Mouse (Mus musculus) fat pad, adult 2 months (tissue): ENCODE measurements at regions not wholly inside any gene's neighbourhood (a gene's known extent, or its start where the extent isn't known, plus 50 kb on each side); places are given as distances from the start of the nearest gene placed in this dataset.
"Not testable (repeated sequence)": the region's sequence is repeated elsewhere in the genome, so short reads cannot be mapped to it uniquely, and the experiment has no call there.

ENCODE experiments used
- DNase-seq: peaks from one replicate; pipeline ENCODE4 v3.0.0-alpha.2; 2011; ENCODE audit warnings: low read depth, low spot score; ENCODE audit errors: extremely low read depth

GRCm38 (mm10) chr12:114909799-114910198 is 1137.7 kb upstream of the Zfp386 start:
- DNase-seq, result not testable (repeated sequence)

- not testable (repeated sequence) for DNase-seq
These were observed 1133.1 kb upstream of the Zfp386 start for GRCm38 (mm10) chr12:114914406-114914805.

GRCm38 (mm10) chr12:114927691-114928090 is 1119.8 kb upstream of the Zfp386 start:
- DNase-seq, result no peak

DNA sequence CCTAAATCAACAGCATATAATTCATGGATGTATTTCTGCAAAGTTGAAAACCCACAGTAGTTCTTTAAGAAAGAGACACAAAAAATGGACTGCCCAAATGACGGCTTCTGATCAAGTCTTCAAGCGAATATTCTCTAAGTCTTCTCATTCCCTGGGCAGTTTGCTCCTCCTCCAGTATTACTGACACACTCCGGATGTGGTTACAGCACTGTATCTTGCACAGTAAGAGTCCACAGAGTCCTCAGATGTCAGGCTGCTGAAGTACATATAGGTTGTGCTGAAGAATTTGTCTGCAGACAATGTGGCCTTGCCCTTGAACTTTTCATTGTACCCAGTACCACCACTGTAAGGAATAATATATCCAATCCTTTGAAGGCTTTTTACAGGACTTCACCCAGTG is 1115.4 kb upstream of the Zfp386 start:
- DNase-seq, result no peak

DNA sequence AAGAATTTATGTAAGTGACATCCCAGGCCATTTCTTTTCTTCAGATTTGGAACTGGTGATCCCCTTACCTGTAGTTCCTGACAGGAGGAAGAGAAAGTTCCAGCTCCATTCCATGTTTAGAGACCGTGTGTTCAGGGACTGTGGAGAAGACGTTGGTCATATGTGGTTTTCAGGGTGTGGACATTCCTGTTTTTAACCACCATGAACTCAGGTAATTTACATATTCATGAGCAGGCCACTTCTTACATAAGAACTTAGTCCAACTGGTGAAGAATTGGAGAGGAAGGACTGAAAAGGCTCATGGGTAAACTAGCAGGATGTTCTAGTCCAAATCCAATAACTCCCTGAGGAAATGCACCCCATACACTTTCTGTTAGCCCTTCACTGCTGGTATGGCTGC is 1114.9 kb upstream of the Zfp386 start:
- no peak for DNase-seq

GRCm38 (mm10) chr12:114936865-114937264 is 1110.7 kb upstream of the Zfp386 start:
- DNase-seq, result not testable (repeated sequence)

GRCm38 (mm10) chr12:114939576-114939975 is 1107.9 kb upstream of the Zfp386 start:
- DNase-seq, result no peak

GRCm38 (mm10) chr12:114962105-114962504 is 1085.4 kb upstream of the Zfp386 start:
- DNase-seq, result no peak

GRCm38 (mm10) chr12:114964251-114964650 is 1083.3 kb upstream of the Zfp386 start:
- DNase-seq, result not testable (repeated sequence)

GRCm38 (mm10) chr12:114981476-114982136 is 1065.9 kb upstream of the Zfp386 start:
- no peak for DNase-seq

DNA sequence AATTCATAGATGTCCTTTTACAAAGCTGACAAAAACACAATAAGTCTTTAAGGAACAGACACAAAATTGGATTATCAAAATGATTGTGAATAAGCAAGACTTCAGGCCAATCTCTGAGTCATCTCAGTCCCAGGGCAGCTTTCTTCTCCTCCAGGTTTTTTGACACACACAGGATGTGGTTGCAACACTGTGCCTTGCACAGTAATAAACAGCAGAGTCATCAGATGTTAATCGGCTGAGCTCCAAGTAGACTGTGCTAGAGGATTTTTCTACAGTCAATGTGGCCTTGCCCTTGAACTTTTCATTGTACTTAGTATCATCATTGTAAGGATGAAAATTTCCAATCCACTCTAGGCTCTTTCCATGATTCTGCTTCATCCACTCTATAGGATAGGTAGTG is 1056.6 kb upstream of the Zfp386 start:
- DNase-seq, result peak; percentile 7

- no peak for DNase-seq
These were observed 1050.7 kb upstream of the Zfp386 start for GRCm38 (mm10) chr12:114996817-114997216.

DNA sequence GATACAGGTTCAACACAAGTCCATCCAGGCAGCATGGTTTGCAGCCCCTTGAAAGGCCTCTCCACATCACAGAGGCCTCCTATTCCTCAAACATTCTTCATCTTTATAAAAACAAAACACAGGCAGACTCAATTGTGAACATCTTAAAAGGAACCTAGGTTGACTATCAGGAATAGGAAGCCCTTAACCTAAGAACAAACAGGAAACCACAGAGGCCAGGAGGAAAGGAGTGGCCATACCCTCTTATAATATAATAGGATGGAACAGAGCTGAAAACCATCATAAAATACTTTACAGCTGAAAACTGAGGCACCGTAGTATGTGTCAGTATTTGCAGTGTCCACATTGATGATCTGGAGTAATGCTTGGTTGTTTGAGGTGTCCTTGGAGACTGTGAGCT is 1044.4 kb upstream of the Zfp386 start:
- DNase-seq, result no peak

- no peak for DNase-seq
These were observed 1039.1 kb upstream of the Zfp386 start for GRCm38 (mm10) chr12:115008434-115008833.

- DNase-seq, result no peak
These were observed 1034.8 kb upstream of the Zfp386 start for GRCm38 (mm10) chr12:115012751-115013150.

GRCm38 (mm10) chr12:115023742-115024141 is 1023.8 kb upstream of the Zfp386 start:
- no peak for DNase-seq

DNA sequence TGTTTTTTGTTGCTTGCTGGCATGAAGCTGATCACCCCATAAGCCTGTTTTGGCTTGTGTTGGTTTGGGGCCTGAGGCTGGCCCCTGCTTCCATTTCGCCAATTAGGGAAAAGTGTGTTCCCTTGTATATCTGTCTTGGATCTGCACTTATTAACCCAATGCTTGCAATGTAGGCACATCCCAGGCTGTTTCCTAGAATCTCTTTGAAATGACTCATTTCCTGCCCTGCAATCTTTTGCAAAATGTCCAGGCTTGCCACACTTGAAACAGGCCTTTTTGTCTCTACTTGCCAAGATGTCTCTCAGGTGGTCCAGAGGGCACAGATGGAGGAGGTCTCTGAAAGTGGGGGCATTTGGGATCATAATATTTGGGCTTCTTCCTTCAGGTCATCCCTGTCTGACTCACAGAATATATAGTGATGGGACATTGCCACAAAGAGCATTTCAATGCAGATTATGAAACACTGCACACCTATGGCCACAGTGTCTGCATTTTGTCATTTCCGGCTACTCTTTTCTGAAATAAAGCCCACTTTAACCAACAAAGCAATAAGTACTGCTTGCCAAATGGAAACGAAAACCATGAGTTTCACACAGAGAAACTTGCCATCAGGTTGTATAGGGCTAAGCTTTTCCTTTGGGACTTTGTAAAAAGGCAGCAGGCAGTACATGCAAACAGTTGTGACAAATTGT is 1012.9 kb upstream of the Zfp386 start:
- DNase-seq, result peak; percentile 30

GRCm38 (mm10) chr12:115055080-115055479 is 992.4 kb upstream of the Zfp386 start:
- no peak for DNase-seq

GRCm38 (mm10) chr12:115059954-115060353 is 987.6 kb upstream of the Zfp386 start:
- DNase-seq, result not testable (repeated sequence)

- no peak for DNase-seq
These were observed 980.3 kb upstream of the Zfp386 start for GRCm38 (mm10) chr12:115067251-115067650.

DNA sequence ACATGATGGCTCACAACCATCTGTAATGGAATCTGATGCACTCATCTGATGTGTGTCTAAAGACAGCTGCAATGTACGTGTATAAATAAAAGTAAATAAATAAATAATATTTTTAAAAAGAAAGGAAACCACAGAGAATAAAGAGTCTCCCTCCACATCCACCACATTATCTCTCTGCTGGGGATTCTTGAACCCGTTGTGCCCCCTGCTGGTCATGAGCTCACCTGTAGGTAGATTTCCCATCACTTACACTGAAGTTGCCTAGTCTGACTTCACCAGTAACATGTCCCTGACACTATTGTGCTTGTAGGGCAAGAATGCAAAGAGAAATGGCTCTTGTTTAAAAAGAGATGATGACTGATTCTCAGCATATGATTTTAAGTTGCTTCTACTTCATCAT is 956.1 kb upstream of the Zfp386 start:
- DNase-seq, result not testable (repeated sequence)

DNA sequence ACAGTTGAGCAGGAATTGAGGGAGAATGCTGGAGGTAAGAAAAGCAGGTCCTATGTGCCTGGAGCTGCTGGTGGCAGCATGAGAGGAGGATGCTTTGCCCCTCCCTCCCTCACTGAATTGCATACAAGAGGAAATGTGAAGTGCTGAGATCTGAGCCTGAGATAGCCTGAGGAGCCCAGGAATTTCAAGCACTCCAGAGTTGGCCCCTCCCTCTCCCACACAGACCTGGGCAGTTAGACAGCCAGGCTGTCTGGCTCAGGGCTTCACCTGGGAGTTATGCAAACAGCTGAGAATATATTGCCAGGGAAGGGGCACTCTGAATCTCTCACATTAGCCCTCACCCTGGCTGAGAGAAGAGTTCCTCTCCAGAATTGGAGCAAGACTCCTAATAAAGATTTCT is 937.8 kb upstream of the Zfp386 start:
- no peak for DNase-seq
